Mouse (Mus musculus) urinary bladder, postnatal 36 days (tissue): Measurements from ENCODE around the gene Zdhhc16.

Source experiments
- DNase-seq, 2 experiments: peaks; one replicate each; pipeline ENCODE4 v3.0.0; 2022; ENCODE audit warnings: low spot score in 2 of 2, mixed read lengths in 1 of 2

Gene Zdhhc16

GRCm38 (mm10) chr19:41933179-41934086 lies at the start of gene Zdhhc16, which contains the start of gene Exosc1:
Gene Zdhhc16 (plus strand): TSS chr19:41933480.
Gene Exosc1 (minus strand): TSS chr19:41933423.
- DNase-seq: peak; percentile 98

- no peak for DNase-seq
These were observed 49.4 kb upstream of the Zdhhc16 start for GRCm38 (mm10) chr19:41883882-41884281.

- no peak for DNase-seq
These were observed 45.1 kb upstream of the Zdhhc16 start for GRCm38 (mm10) chr19:41888191-41888590.

GRCm38 (mm10) chr19:41894959-41895358 lies 38.3 kb upstream of the Zdhhc16 start:
- DNase-seq: no peak

GRCm38 (mm10) chr19:41895460-41896318 lies 37.6 kb upstream of the Zdhhc16 start, which contains the start of gene Rrp12:
Gene Rrp12 (minus strand): TSS chr19:41896173.
- DNase-seq: peak; percentile 71 to 75

- no peak for DNase-seq
These were observed 37.0 kb upstream of the Zdhhc16 start for GRCm38 (mm10) chr19:41896319-41896711.

- DNase-seq: no peak
These were observed 34.4 kb upstream of the Zdhhc16 start for GRCm38 (mm10) chr19:41898860-41899259.

- no peak for DNase-seq
These were observed 32.7 kb upstream of the Zdhhc16 start for GRCm38 (mm10) chr19:41900495-41901090.

GRCm38 (mm10) chr19:41901696-41902095 lies 31.6 kb upstream of the Zdhhc16 start:
- peak in 1 of 2 experiments; percentile 28 for DNase-seq

GRCm38 (mm10) chr19:41902848-41903593 lies 30.3 kb upstream of the Zdhhc16 start:
- DNase-seq: no peak

GRCm38 (mm10) chr19:41905246-41905645 lies 28.0 kb upstream of the Zdhhc16 start:
- DNase-seq: no peak

- peak in 1 of 2 experiments; percentile 15 for DNase-seq
These were observed 26.8 kb upstream of the Zdhhc16 start for GRCm38 (mm10) chr19:41906311-41907078.

- DNase-seq: no peak
These were observed 26.1 kb upstream of the Zdhhc16 start for GRCm38 (mm10) chr19:41907079-41907760.

GRCm38 (mm10) chr19:41908736-41909135 lies 24.5 kb upstream of the Zdhhc16 start:
- DNase-seq: no peak

GRCm38 (mm10) chr19:41910396-41910795 lies 22.9 kb upstream of the Zdhhc16 start:
- no peak for DNase-seq

- peak; percentile 88 to 96 for DNase-seq
These were observed 21.9 kb upstream of the Zdhhc16 start, which contains the start of gene Pgam1 for GRCm38 (mm10) chr19:41911178-41912073. Gene Pgam1 (plus strand): TSS chr19:41911923.

GRCm38 (mm10) chr19:41912121-41913080 lies 20.9 kb upstream of the Zdhhc16 start:
- peak; percentile 24 to 33 for DNase-seq
